In genomic region chr12:84772726-84773441, GRCm38 (mm10) we compare ENCODE assay signal across 8 mouse cellular contexts. TPM values are rescaled to one million over a fixed set of nuclear protein-coding genes. Genes with fewer than 3 reads are reported as not detected.
DNase-seq lines count a peak whose midpoint lies in the region; ATAC-seq and TF ChIP-seq lines count a peak whose summit lies in the region.

Gene Npc2 (minus strand): TSS chr12:84773152.
Gene Isca2 (plus strand): TSS chr12:84773251.

- H3K9me3 ChIP-seq in erythroblast, embryonic 14.5 days (ENCODE audit: control insufficient read depth, low read length), result no peaks in the 10 kb centered on the region
- no peaks in the 10 kb centered on the region for H3K9me3 ChIP-seq in heart, embryonic 11.5 days (replicated peaks; ENCODE audit: control insufficient read depth, low read length)
- no peaks in the 10 kb centered on the region for H3K9me3 ChIP-seq in kidney, embryonic 16.5 days (ENCODE audit: low read length)

- H3K4me2 ChIP-seq in heart, embryonic 11.5 days, result peak within 1 kb of the TSS; percentile 76
- peak within 1 kb of the TSS; percentile 83 for H3K4me2 ChIP-seq in kidney, embryonic 16.5 days (replicated peaks; ENCODE audit: low read depth, low read length)
- H3K4me2 ChIP-seq in myocyte (ENCODE audit: low read depth), result peak within 1 kb of the TSS; percentile 95

- DNase-seq in brain, embryonic 14.5 days (ENCODE audit: low read depth), result peak; percentile 100
- peak; percentile 99 for DNase-seq in liver, adult 2 months (ENCODE audit: extremely low read depth, low read depth, low spot score)
- DNase-seq in splenic B cell, adult 2 months (ENCODE audit: low read depth, low spot score), result peak; percentile 99

- H3K79me2 ChIP-seq in C2C12 (ENCODE audit: control insufficient read depth, insufficient read depth), result peaks cover 61% of the 10 kb centered on the region
- peaks cover 3% of the 10 kb centered on the region; the same call in 1 of the 2 replicates for H3K79me2 ChIP-seq in liver, adult 2 months (ENCODE audit: control insufficient read depth, insufficient read depth, low read length)
- H3K79me2 ChIP-seq in myocyte (ENCODE audit: control insufficient read depth, insufficient read depth), result peaks cover 51% of the 10 kb centered on the region

- H3K4me1 ChIP-seq in erythroblast, embryonic 14.5 days (ENCODE audit: control insufficient read depth), result peaks cover 56% of the 10 kb centered on the region
- H3K4me1 ChIP-seq in heart, embryonic 11.5 days (ENCODE audit: control insufficient read depth, insufficient read depth, low read length), result peaks cover 11% of the 10 kb centered on the region
- H3K4me1 ChIP-seq in kidney, embryonic 16.5 days (ENCODE audit: insufficient read depth, low read length), result peaks cover 25% of the 10 kb centered on the region
- H3K4me1 ChIP-seq in liver, adult 2 months (ENCODE audit: control insufficient read depth, insufficient read depth, low read length), result peaks cover 9% of the 10 kb centered on the region

- H3K79me3 ChIP-seq in C2C12 (ENCODE audit: low read depth), result peaks cover 45% of the 10 kb centered on the region

- WGBS in heart, embryonic 11.5 days (ENCODE audit: insufficient replicate concordance), result under 1% methylated on average over 50 of the region's 50 CpGs
- under 1% methylated on average over 50 of the region's 50 CpGs for WGBS in kidney, embryonic 16.5 days
- WGBS in liver, adult 2 months, result under 1% methylated on average over 50 of the region's 50 CpGs

- peak within 1 kb of the TSS; percentile 95 for H3ac ChIP-seq in C2C12 (ENCODE audit: control insufficient read depth, insufficient read length, low read depth)
- peak within 1 kb of the TSS; percentile 39 for H3ac ChIP-seq in myocyte (ENCODE audit: control insufficient read depth, insufficient read length)

- TF ChIP-seq POLR2A in brain, embryonic 14.5 days (IDR thresholded peaks at IDR 0.05; ENCODE audit: borderline replicate concordance, extremely low read depth, insufficient read depth, insufficient read length, poor library complexity, severe bottlenecking), result peak; percentile 67
- peak; percentile 93 for TF ChIP-seq POLR2A in liver, adult 2 months (IDR thresholded peaks at IDR 0.05; ENCODE audit: extremely low read depth, insufficient read depth, low read length)
- peak; percentile 98 for TF ChIP-seq POLR2A in myocyte (IDR thresholded peaks at IDR 0.05; ENCODE audit: insufficient read length, low read depth)

- H3K9ac ChIP-seq in heart, embryonic 11.5 days (ENCODE audit: low read depth, low read length), result peak within 1 kb of the TSS; percentile 87
- H3K9ac ChIP-seq in kidney, embryonic 16.5 days (replicated peaks; ENCODE audit: low read length), result peak within 1 kb of the TSS; percentile 86
- H3K9ac ChIP-seq in liver, adult 2 months (ENCODE audit: low read depth, low read length), result peak within 1 kb of the TSS; percentile 84

- H3K4me3 ChIP-seq in C2C12 (ENCODE audit: insufficient read depth, poor library complexity, severe bottlenecking), result peak within 1 kb of the TSS; percentile 90
- peak within 1 kb of the TSS; percentile 79 for H3K4me3 ChIP-seq in erythroblast, embryonic 14.5 days (replicated peaks)
- peak within 1 kb of the TSS; percentile 71 for H3K4me3 ChIP-seq in heart, embryonic 11.5 days (ENCODE audit: low read depth, low read length)
- peak within 1 kb of the TSS; percentile 57 for H3K4me3 ChIP-seq in kidney, embryonic 16.5 days (ENCODE audit: low read length)
- peak within 1 kb of the TSS; percentile 82 for H3K4me3 ChIP-seq in liver, adult 2 months (ENCODE audit: insufficient read depth, low read depth, low read length)
- H3K4me3 ChIP-seq in myocyte, result peak within 1 kb of the TSS; percentile 71

- H3K27ac ChIP-seq in heart, embryonic 11.5 days (ENCODE audit: low read depth, low read length), result peak within 1 kb of the TSS; percentile 82
- H3K27ac ChIP-seq in kidney, embryonic 16.5 days (ENCODE audit: low read length), result peak within 1 kb of the TSS; percentile 88
- H3K27ac ChIP-seq in liver, adult 2 months (replicated peaks; ENCODE audit: insufficient read depth, low read depth, low read length), result peak within 1 kb of the TSS; percentile 88

- H3K27me3 ChIP-seq in C2C12 (ENCODE audit: control insufficient read depth, insufficient read depth, insufficient read length) (no peaks in the 10 kb centered on the region), myocyte (ENCODE audit: control insufficient read depth, insufficient read depth, insufficient read length) (no peaks in the 10 kb centered on the region)
- no peaks in the 10 kb centered on the region for H3K27me3 ChIP-seq in erythroblast, embryonic 14.5 days (ENCODE audit: control insufficient read depth)
- H3K27me3 ChIP-seq in heart, embryonic 11.5 days (ENCODE audit: control insufficient read depth, insufficient read depth, low read length), result no peaks in the 10 kb centered on the region
- H3K27me3 ChIP-seq in kidney, embryonic 16.5 days (ENCODE audit: insufficient read depth, low read length), result no peaks in the 10 kb centered on the region
- H3K27me3 ChIP-seq in liver, adult 2 months (ENCODE audit: control insufficient read depth, insufficient read depth, low read length), result no peaks in the 10 kb centered on the region
- H3K27me3 ChIP-seq in splenic B cell, adult 2 months (ENCODE audit: control insufficient read depth, insufficient read depth, low read length, poor library complexity, severe bottlenecking), result no peaks in the 10 kb centered on the region

- peak; percentile 97 for ATAC-seq in heart, embryonic 11.5 days (replicated peaks; ENCODE audit: insufficient number of reproducible peaks, low FRiP score, low TSS enrichment)
- ATAC-seq in kidney, embryonic 16.5 days (ENCODE audit: low FRiP score, low TSS enrichment), result peak; percentile 100

- no peak for TF ChIP-seq CTCF in C2C12 (IDR thresholded peaks at IDR 0.05; ENCODE audit: control insufficient read depth, insufficient read depth, insufficient read length)
- no peak for TF ChIP-seq CTCF in brain, embryonic 14.5 days (IDR thresholded peaks at IDR 0.05; ENCODE audit: borderline replicate concordance, extremely low read depth, insufficient read depth, insufficient read length)
- no peak for TF ChIP-seq CTCF in liver, adult 2 months (IDR thresholded peaks at IDR 0.05; ENCODE audit: low read depth, low read length)

- H3K36me3 ChIP-seq in C2C12 (ENCODE audit: control insufficient read depth, insufficient read depth) (peaks cover 26% of the 10 kb centered on the region), myocyte (ENCODE audit: control insufficient read depth, insufficient read depth) (peaks cover 10% of the 10 kb centered on the region)
- H3K36me3 ChIP-seq in erythroblast, embryonic 14.5 days (ENCODE audit: control insufficient read depth), result peaks cover 53% of the 10 kb centered on the region
- no peaks in the 10 kb centered on the region for H3K36me3 ChIP-seq in heart, embryonic 11.5 days (ENCODE audit: control insufficient read depth, insufficient read depth, low read length)
- H3K36me3 ChIP-seq in kidney, embryonic 16.5 days (ENCODE audit: insufficient read depth, low read length), result no peaks in the 10 kb centered on the region
- no peaks in the 10 kb centered on the region for H3K36me3 ChIP-seq in liver, adult 2 months (ENCODE audit: control insufficient read depth, insufficient read depth, low read length)
- no peaks in the 10 kb centered on the region for H3K36me3 ChIP-seq in splenic B cell, adult 2 months (ENCODE audit: control insufficient read depth, insufficient read depth, low read length, poor library complexity, severe bottlenecking)

TF ChIP-seq in C2C12, 6 proteins besides CTCF, POLR2A, EP300 and RAD21:
- TF ChIP-seq USF1 (IDR thresholded peaks at IDR 0.05; ENCODE audit: low read depth) (no peak), MYOG (IDR thresholded peaks at IDR 0.05; ENCODE audit: control insufficient read depth, extremely low read depth, insufficient read length) (no peak), CEBPB (IDR thresholded peaks at IDR 0.05; ENCODE audit: low read depth) (no peak)

TF ChIP-seq in myocyte, 11 proteins besides CTCF, POLR2A, EP300 and RAD21:
- TF ChIP-seq TCF12 (IDR thresholded peaks at IDR 0.05; ENCODE audit: insufficient read depth, poor library complexity, severe bottlenecking) (no peak), SRF (IDR thresholded peaks at IDR 0.05; ENCODE audit: control insufficient read depth, insufficient read length, low read depth) (peak; percentile 60), POLR2AphosphoS2 (IDR thresholded peaks at IDR 0.05; ENCODE audit: insufficient read length, low read depth) (peak; percentile 92)
TF ChIP-seq in myocyte: peak in this region for 2.

RNA-seq across cellular contexts. Expression of gene Npc2, which starts in this region (rescaled TPM):
- polyA plus RNA-seq in C2C12 (2012; fragmentation: generic; extraction: Trizol) (226 TPM), myocyte (2012; fragmentation: generic; extraction: Trizol) (188 TPM)
- 64.0 and 66.2 TPM in 2 replicates for polyA plus RNA-seq in brain, embryonic 14.5 days (2012; rRNA removed)
- 5.0 TPM in 2 replicates for polyA plus RNA-seq in erythroblast, embryonic 14.5 days (2012)
- 52.0 and 55.6 TPM in 2 replicates for polyA plus RNA-seq in heart, embryonic 11.5 days (2014; fragmentation: Nextera tagmentation; extraction: Ambion mirVana)
- polyA plus RNA-seq in kidney, embryonic 16.5 days (2015; fragmentation: Nextera tagmentation; extraction: Ambion mirVana), result 65.4 and 69.8 TPM in 2 replicates
- 40.2 and 53.6 TPM in 2 replicates for total RNA-seq in liver, adult 2 months (2014; rRNA removed)
- 83.2 and 85.8 TPM in 2 replicates for polyA plus RNA-seq in liver, adult 2 months (2012; rRNA removed)

RNA-seq across cellular contexts. Expression of gene Isca2, which starts in this region (rescaled TPM):
- polyA plus RNA-seq in C2C12 (2012; fragmentation: generic; extraction: Trizol), result 44.1 TPM
- polyA plus RNA-seq in brain, embryonic 14.5 days (2012; rRNA removed), result 80.2 and 131 TPM in 2 replicates
- polyA plus RNA-seq in erythroblast, embryonic 14.5 days (2012), result 9.7 and 10.3 TPM in 2 replicates
- 133 and 142 TPM in 2 replicates for polyA plus RNA-seq in heart, embryonic 11.5 days (2014; fragmentation: Nextera tagmentation; extraction: Ambion mirVana)
- 148 and 150 TPM in 2 replicates for polyA plus RNA-seq in kidney, embryonic 16.5 days (2015; fragmentation: Nextera tagmentation; extraction: Ambion mirVana)
- 41.4 and 44.0 TPM in 2 replicates for total RNA-seq in liver, adult 2 months (2014; rRNA removed)
- 48.2 and 54.3 TPM in 2 replicates for polyA plus RNA-seq in liver, adult 2 months (2012; rRNA removed)
- polyA plus RNA-seq in myocyte (2012; fragmentation: generic; extraction: Trizol), result 51.2 TPM

Comparison
In these comparisons a context has a peak if more than half of its experiments do, and no peak if none do; other contexts are left out.
1. Peak in every context shown above with its lines: DNase-seq, ATAC-seq, H3K4me3 ChIP-seq and H3K27ac ChIP-seq.